Mouse (Mus musculus): ENCODE measurements around the gene Nav3.

The Nav3 gene

GRCm38 (mm10) chr10:110192026-110192805 lies 263.8 kb downstream of the Nav3 start:
- DNase-seq (ENCODE audit: low read depth) = no peak

- DNase-seq (ENCODE audit: low read depth) = no peak
Observed at GRCm38 (mm10) chr10:110186242-110186641, 269.8 kb downstream of the Nav3 start.

GRCm38 (mm10) chr10:110175874-110176273 lies 280.1 kb downstream of the Nav3 start:
- no peak for DNase-seq (ENCODE audit: low read depth)

- no peak for DNase-seq (ENCODE audit: low read depth)
Observed at GRCm38 (mm10) chr10:110169416-110169815, 286.6 kb downstream of the Nav3 start.

- no peak for DNase-seq (ENCODE audit: low read depth)
Observed at GRCm38 (mm10) chr10:110168892-110169291, 287.1 kb downstream of the Nav3 start.

- no peak for DNase-seq (ENCODE audit: low read depth)
Observed at GRCm38 (mm10) chr10:110162596-110162995, 293.4 kb downstream of the Nav3 start.

GRCm38 (mm10) chr10:110160894-110161293 lies 295.1 kb downstream of the Nav3 start:
- DNase-seq (ENCODE audit: low read depth) = no peak

- DNase-seq (ENCODE audit: low read depth) = no peak
Observed at GRCm38 (mm10) chr10:110159548-110159947, 296.5 kb downstream of the Nav3 start.

- DNase-seq (ENCODE audit: low read depth) = no peak
Observed at GRCm38 (mm10) chr10:110158122-110158521, 297.9 kb downstream of the Nav3 start.

- no peak for DNase-seq (ENCODE audit: low read depth)
Observed at GRCm38 (mm10) chr10:110156412-110156811, 299.6 kb downstream of the Nav3 start.

GRCm38 (mm10) chr10:110155494-110155893 lies 300.5 kb downstream of the Nav3 start:
- DNase-seq (ENCODE audit: low read depth) = no peak

- no peak for DNase-seq (ENCODE audit: low read depth)
Observed at GRCm38 (mm10) chr10:110154873-110155237, 301.1 kb downstream of the Nav3 start.

- DNase-seq (ENCODE audit: low read depth) = no peak
Observed at GRCm38 (mm10) chr10:110154001-110154872, 301.8 kb downstream of the Nav3 start.

GRCm38 (mm10) chr10:110120572-110120971 lies 335.4 kb downstream of the Nav3 start:
- DNase-seq (ENCODE audit: low read depth) = no peak

- no peak for DNase-seq (ENCODE audit: low read depth)
Observed at GRCm38 (mm10) chr10:110117341-110117740, 338.7 kb downstream of the Nav3 start.

GRCm38 (mm10) chr10:110112669-110113458 lies 343.1 kb downstream of the Nav3 start:
- DNase-seq (ENCODE audit: low read depth) = no peak

GRCm38 (mm10) chr10:110103255-110103654 lies 352.7 kb downstream of the Nav3 start:
- no peak for DNase-seq (ENCODE audit: low read depth)

- no peak for DNase-seq (ENCODE audit: low read depth)
Observed at GRCm38 (mm10) chr10:110102231-110102630, 353.8 kb downstream of the Nav3 start.

- no peak for DNase-seq (ENCODE audit: low read depth)
Observed at GRCm38 (mm10) chr10:110094433-110094832, 361.6 kb downstream of the Nav3 start.

- DNase-seq (ENCODE audit: low read depth) = no peak
Observed at GRCm38 (mm10) chr10:110088444-110089061, 367.5 kb downstream of the Nav3 start.

GRCm38 (mm10) chr10:110085903-110086302 lies 370.1 kb downstream of the Nav3 start:
- no peak for DNase-seq (ENCODE audit: low read depth)

GRCm38 (mm10) chr10:110085156-110085555 lies 370.8 kb downstream of the Nav3 start:
- DNase-seq (ENCODE audit: low read depth) = peak; percentile 25
